Mouse (Mus musculus): Measurements from ENCODE around the gene Lars2. TPM values are rescaled to one million over a fixed set of nuclear protein-coding genes. Genes with fewer than 3 reads are reported as not detected.
"Not testable (repeated sequence)": the region's sequence is repeated elsewhere in the genome, so short reads cannot be mapped to it uniquely, and the experiment has no call there.

The Lars2 gene
- 718 and 834 TPM in 2 replicates for polyA plus RNA-seq (2015; fragmentation: Nextera tagmentation; extraction: Ambion mirVana)

GRCm38 (mm10) chr9:123366708-123367385, at the start of gene Lars2:
Gene Lars2 (plus strand): TSS chr9:123366927.
- no peaks in the 10 kb centered on the region for H3K27me3 ChIP-seq
- H3K27ac ChIP-seq (replicated peaks), result peak within 1 kb of the TSS; percentile 89
- H3K4me3 ChIP-seq, result peak within 1 kb of the TSS; percentile 57
- peaks cover 17% of the 10 kb centered on the region for H3K4me1 ChIP-seq (replicated peaks)
- peak; percentile 99 for ATAC-seq (ENCODE audit: low FRiP score, low read depth)
- under 1% methylated on average over 35 of the region's 35 CpGs for WGBS
- H3K36me3 ChIP-seq, result no peaks in the 10 kb centered on the region
- no peaks in the 10 kb centered on the region for H3K9me3 ChIP-seq
- peak within 1 kb of the TSS; percentile 62 for H3K9ac ChIP-seq
- peak within 1 kb of the TSS; percentile 59 for H3K4me2 ChIP-seq

GRCm38 (mm10) chr9:123326106-123326505, 40.6 kb upstream of the Lars2 start:
- H3K9me3 ChIP-seq, result no peaks in the 10 kb centered on the region
- H3K9ac ChIP-seq, result no peak overlapping the region
- H3K4me1 ChIP-seq (replicated peaks), result no peaks in the 10 kb centered on the region
- H3K4me2 ChIP-seq, result no peak overlapping the region
- no peaks in the 10 kb centered on the region for H3K27me3 ChIP-seq
- no peaks in the 10 kb centered on the region for H3K36me3 ChIP-seq
- ATAC-seq (ENCODE audit: low FRiP score, low read depth), result no peak
- H3K27ac ChIP-seq (replicated peaks), result no peak overlapping the region
- H3K4me3 ChIP-seq, result no peak overlapping the region

GRCm38 (mm10) chr9:123328336-123328735, 38.4 kb upstream of the Lars2 start:
- Histone ChIP-seq H3K9ac (no peak overlapping the region), H3K4me2 (no peak overlapping the region), H3K4me1 (replicated peaks) (no peaks in the 10 kb centered on the region), H3K36me3 (no peaks in the 10 kb centered on the region), H3K27me3 (no peaks in the 10 kb centered on the region), H3K9me3 (no peaks in the 10 kb centered on the region), H3K27ac (replicated peaks) (no peak overlapping the region), H3K4me3 (no peak overlapping the region)
- WGBS, result 83% methylated on average over 3 of the region's 3 CpGs
- ATAC-seq (ENCODE audit: low FRiP score, low read depth), result no peak

GRCm38 (mm10) chr9:123329831-123330230, 36.9 kb upstream of the Lars2 start:
- Histone ChIP-seq H3K27me3 (no peaks in the 10 kb centered on the region), H3K4me1 (replicated peaks) (0 out of 2 replicates have a peak, but pooled peaks cover 1% of the 10 kb centered on the region), H3K27ac (replicated peaks) (no peak overlapping the region), H3K36me3 (no peaks in the 10 kb centered on the region), H3K9ac (no peak overlapping the region), H3K9me3 (no peaks in the 10 kb centered on the region), H3K4me3 (no peak overlapping the region), H3K4me2 (no peak overlapping the region)
- no peak for ATAC-seq (ENCODE audit: low FRiP score, low read depth)
- WGBS, result 93% methylated on average over 7 of the region's 7 CpGs

GRCm38 (mm10) chr9:123330271-123330670, 36.5 kb upstream of the Lars2 start:
- H3K27me3 ChIP-seq; ATAC-seq (ENCODE audit: low FRiP score, low read depth); H3K9ac ChIP-seq; H3K4me1 ChIP-seq (replicated peaks); H3K4me3 ChIP-seq; H3K36me3 ChIP-seq; H3K9me3 ChIP-seq; H3K4me2 ChIP-seq; H3K27ac ChIP-seq (replicated peaks): not testable (repeated sequence)
- 74% methylated on average over 1 of the region's 1 CpGs for WGBS

GRCm38 (mm10) chr9:123333479-123333878, 33.2 kb upstream of the Lars2 start:
- no peaks in the 10 kb centered on the region for H3K36me3 ChIP-seq
- peaks cover 13% of the 10 kb centered on the region for H3K4me1 ChIP-seq (replicated peaks)
- no peak overlapping the region for H3K9ac ChIP-seq
- no peak overlapping the region for H3K4me2 ChIP-seq
- H3K9me3 ChIP-seq, result no peaks in the 10 kb centered on the region
- H3K4me3 ChIP-seq, result no peak overlapping the region
- 89% methylated on average over 2 of the region's 2 CpGs for WGBS
- H3K27me3 ChIP-seq, result no peaks in the 10 kb centered on the region
- ATAC-seq (ENCODE audit: low FRiP score, low read depth), result no peak
- H3K27ac ChIP-seq (replicated peaks), result no peak overlapping the region

- Histone ChIP-seq H3K4me2 (no peak overlapping the region), H3K27me3 (no peaks in the 10 kb centered on the region), H3K4me3 (no peak overlapping the region), H3K4me1 (replicated peaks) (peaks cover 13% of the 10 kb centered on the region), H3K36me3 (no peaks in the 10 kb centered on the region), H3K9ac (no peak overlapping the region), H3K9me3 (no peaks in the 10 kb centered on the region), H3K27ac (replicated peaks) (0 out of 2 replicates have a peak overlapping the region, but pooled peaks have one; percentile 4)
- WGBS, result 38% methylated on average over 5 of the region's 5 CpGs
- no peak for ATAC-seq (ENCODE audit: low FRiP score, low read depth)
Observed at GRCm38 (mm10) chr9:123335044-123335670, 31.6 kb upstream of the Lars2 start.

- no peak overlapping the region for H3K4me2 ChIP-seq
- no peak for ATAC-seq (ENCODE audit: low FRiP score, low read depth)
- no peaks in the 10 kb centered on the region for H3K9me3 ChIP-seq
- H3K4me3 ChIP-seq, result no peak overlapping the region
- peaks cover 13% of the 10 kb centered on the region for H3K4me1 ChIP-seq (replicated peaks)
- H3K27me3 ChIP-seq, result no peaks in the 10 kb centered on the region
- H3K9ac ChIP-seq, result no peak overlapping the region
- WGBS, result 86% methylated on average over 3 of the region's 3 CpGs
- H3K27ac ChIP-seq (replicated peaks), result no peak overlapping the region
- H3K36me3 ChIP-seq, result no peaks in the 10 kb centered on the region
Observed at GRCm38 (mm10) chr9:123339651-123340144, 27.0 kb upstream of the Lars2 start.

GRCm38 (mm10) chr9:123341256-123341655, 25.5 kb upstream of the Lars2 start:
- Histone ChIP-seq H3K4me1 (replicated peaks) (peaks cover 6% of the 10 kb centered on the region; the same call in 1 of the 2 replicates), H3K27me3 (no peaks in the 10 kb centered on the region), H3K9me3 (no peaks in the 10 kb centered on the region), H3K36me3 (no peaks in the 10 kb centered on the region), H3K4me3 (no peak overlapping the region), H3K27ac (replicated peaks) (no peak overlapping the region), H3K4me2 (no peak overlapping the region), H3K9ac (no peak overlapping the region)
- WGBS, result 90% methylated on average over 6 of the region's 6 CpGs
- ATAC-seq (ENCODE audit: low FRiP score, low read depth), result no peak

- no peak overlapping the region for H3K27ac ChIP-seq (replicated peaks)
- no peaks in the 10 kb centered on the region for H3K9me3 ChIP-seq
- no peak overlapping the region for H3K4me2 ChIP-seq
- H3K4me3 ChIP-seq, result no peak overlapping the region
- WGBS, result 76% methylated on average over 3 of the region's 3 CpGs
- no peak for ATAC-seq (ENCODE audit: low FRiP score, low read depth)
- no peak overlapping the region for H3K9ac ChIP-seq
- H3K4me1 ChIP-seq (replicated peaks), result peaks cover 3% of the 10 kb centered on the region; the same call in 1 of the 2 replicates
- no peaks in the 10 kb centered on the region for H3K36me3 ChIP-seq
- H3K27me3 ChIP-seq, result no peaks in the 10 kb centered on the region
Observed at GRCm38 (mm10) chr9:123343069-123343468, 23.7 kb upstream of the Lars2 start.

GRCm38 (mm10) chr9:123349286-123349685, 17.4 kb upstream of the Lars2 start:
- not testable (repeated sequence) for H3K27ac ChIP-seq (replicated peaks); H3K36me3 ChIP-seq; H3K9ac ChIP-seq; H3K27me3 ChIP-seq; ATAC-seq (ENCODE audit: low FRiP score, low read depth); H3K4me3 ChIP-seq; H3K4me1 ChIP-seq (replicated peaks); H3K4me2 ChIP-seq; H3K9me3 ChIP-seq
- 90% methylated on average over 1 of the region's 1 CpGs for WGBS

- H3K9ac ChIP-seq, result no peak overlapping the region
- no peak overlapping the region for H3K4me3 ChIP-seq
- H3K27me3 ChIP-seq, result no peaks in the 10 kb centered on the region
- H3K27ac ChIP-seq (replicated peaks), result no peak overlapping the region
- no peaks in the 10 kb centered on the region for H3K36me3 ChIP-seq
- H3K9me3 ChIP-seq, result no peaks in the 10 kb centered on the region
- no peaks in the 10 kb centered on the region for H3K4me1 ChIP-seq (replicated peaks)
- 65% methylated on average over 3 of the region's 3 CpGs for WGBS
- no peak for ATAC-seq (ENCODE audit: low FRiP score, low read depth)
- H3K4me2 ChIP-seq, result no peak overlapping the region
Observed at GRCm38 (mm10) chr9:123359981-123360380, 6.7 kb upstream of the Lars2 start.

Data from hindbrain, embryonic 15.5 days (tissue).